Mouse (Mus musculus) lung, adult 2 months (tissue): ENCODE measurements around the gene Casz1. TPM values are rescaled to one million over a fixed set of nuclear protein-coding genes. Genes with fewer than 3 reads are reported as not detected.
A peak's percentile ranks its signal among the peaks of the same experiment; 100 is the strongest.

Source experiments
- DNase-seq: peaks from one replicate; pipeline ENCODE4 v3.0.0; 2022
- H3K4me1 ChIP-seq: fragments of 200-500 bp; 2 replicates; pipeline ENCODE4 v1.6.1; 2011; ENCODE audit warnings: low read length; ENCODE audit not compliant: control insufficient read depth, insufficient read depth
- H3K4me3 ChIP-seq: fragments of 200-500 bp; replicated peaks from 2 replicates; pipeline ENCODE3; 2011; ENCODE audit warnings: low read depth, mild to moderate bottlenecking, control low read depth, low read length; ENCODE audit errors: extremely low read depth
- CTCF ChIP-seq: fragments of 200-500 bp; IDR thresholded peaks from 2 replicates; pipeline ENCODE4 v1.5.1; 2011; ENCODE audit warnings: mild to moderate bottlenecking, low read length, control low read depth; ENCODE audit not compliant: insufficient read depth
- POLR2A ChIP-seq: fragments of 200-500 bp; IDR thresholded peaks from 2 replicates; pipeline ENCODE4 v1.6.1; 2011; ENCODE audit warnings: low read depth, mild to moderate bottlenecking, control low read depth, low read length, borderline replicate concordance; ENCODE audit errors: extremely low read depth
- WGBS: fragments of 180-500 bp; shearing (Covaris S2); methylation state at CpG from one replicate; pipeline ENCODE4 v1.1.7; 2018; 5-methylcytosine and 5-hydroxymethylcytosine counted together
- polyA plus RNA-seq: library from polyadenylated mRNA; depleted of rRNA; stranded (reverse); fragments of >200 nt; gene quantifications from 2 replicates; pipeline ENCODE4 v1.2.3, GENCODE M21; 2012

Casz1 gene
- polyA plus RNA-seq, 1 experiment: 68.7 TPM

GRCm38 (mm10) chr4:148854093-148854492 lies 49.9 kb downstream of the Casz1 start:
- no peak overlapping the region for H3K4me3 ChIP-seq
- DNase-seq: no peak
- WGBS: 14% methylated on average over 2 of the region's 2 CpGs
- TF ChIP-seq POLR2A (no peak), CTCF (no peak)
- H3K4me1 ChIP-seq: peaks cover 9% of the 10 kb centered on the region

- no peak for DNase-seq
- Histone ChIP-seq H3K4me1 (peaks cover 7% of the 10 kb centered on the region), H3K4me3 (no peak overlapping the region)
- TF ChIP-seq POLR2A (no peak), CTCF (no peak)
- 75% methylated on average over 5 of the region's 5 CpGs for WGBS
Measured at GRCm38 (mm10) chr4:148855527-148855926, 51.3 kb downstream of the Casz1 start.

- no peak for TF ChIP-seq POLR2A
- TF ChIP-seq CTCF: no peak
- 72% methylated on average over 4 of the region's 4 CpGs for WGBS
- peaks cover 7% of the 10 kb centered on the region for H3K4me1 ChIP-seq
- H3K4me3 ChIP-seq: no peak overlapping the region
- DNase-seq: no peak
Measured at GRCm38 (mm10) chr4:148856216-148856615, 52.0 kb downstream of the Casz1 start.

GRCm38 (mm10) chr4:148857398-148858084 lies 53.3 kb downstream of the Casz1 start:
- Histone ChIP-seq H3K4me1 (peaks cover 7% of the 10 kb centered on the region), H3K4me3 (no peak overlapping the region)
- 74% methylated on average over 13 of the region's 13 CpGs for WGBS
- TF ChIP-seq POLR2A: no peak
- no peak for TF ChIP-seq CTCF
- DNase-seq: no peak

- WGBS: 65% methylated on average over 7 of the region's 7 CpGs
- no peak for DNase-seq
- no peak overlapping the region for H3K4me3 ChIP-seq
- no peak for TF ChIP-seq CTCF
- TF ChIP-seq POLR2A: no peak
- peaks cover 7% of the 10 kb centered on the region for H3K4me1 ChIP-seq
Measured at GRCm38 (mm10) chr4:148858194-148858593, 54.0 kb downstream of the Casz1 start.

- no peak for DNase-seq
- 71% methylated on average over 7 of the region's 7 CpGs for WGBS
- Histone ChIP-seq H3K4me3 (no peak overlapping the region), H3K4me1 (peaks cover 7% of the 10 kb centered on the region)
- TF ChIP-seq POLR2A: no peak
- TF ChIP-seq CTCF: no peak
Measured at GRCm38 (mm10) chr4:148859415-148859814, 55.2 kb downstream of the Casz1 start.

GRCm38 (mm10) chr4:148859906-148860491 lies 55.8 kb downstream of the Casz1 start:
- DNase-seq: no peak

GRCm38 (mm10) chr4:148860636-148861035 lies 56.4 kb downstream of the Casz1 start:
- TF ChIP-seq CTCF: no peak
- TF ChIP-seq POLR2A: no peak
- no peak for DNase-seq
- Histone ChIP-seq H3K4me1 (peaks cover 5% of the 10 kb centered on the region), H3K4me3 (no peak overlapping the region)
- 83% methylated on average over 7 of the region's 7 CpGs for WGBS

More at GRCm38 (mm10) chr4:148859906-148860491, 55.8 kb downstream of the Casz1 start:
- Histone ChIP-seq H3K4me3 (no peak overlapping the region), H3K4me1 (peaks cover 7% of the 10 kb centered on the region)
- TF ChIP-seq CTCF (no peak), POLR2A (no peak)
- WGBS: 46% methylated on average over 27 of the region's 27 CpGs

GRCm38 (mm10) chr4:148866812-148867470 lies 62.7 kb downstream of the Casz1 start:
- WGBS: 34% methylated on average over 12 of the region's 12 CpGs
- no peak for DNase-seq
- TF ChIP-seq POLR2A (no peak), CTCF (no peak)
- Histone ChIP-seq H3K4me1 (peaks cover 24% of the 10 kb centered on the region), H3K4me3 (no peak overlapping the region)

- no peak for TF ChIP-seq POLR2A
- Histone ChIP-seq H3K4me1 (peaks cover 26% of the 10 kb centered on the region), H3K4me3 (no peak overlapping the region)
- DNase-seq: peak; percentile 59
- 44% methylated on average over 11 of the region's 11 CpGs for WGBS
Measured at GRCm38 (mm10) chr4:148867721-148868397, 63.6 kb downstream of the Casz1 start.
